In genomic region chr6:22366977-22367376, GRCm38 (mm10) we compare ENCODE assay signal across 1 mouse cellular context.
TF ChIP-seq lines count a peak whose summit lies in the region.

No protein-coding gene starts in this region.

TF ChIP-seq in CH12.LX, 34 proteins besides CTCF, POLR2A, EP300 and RAD21 (continued from another document):
- peak; percentile 69 for TF ChIP-seq JUND (conservative IDR thresholded peaks at IDR 0.05; ENCODE audit: low read depth, low read length)
